Mouse (Mus musculus) left cerebral cortex, adult 8-10 months (tissue): Measurements from ENCODE around the gene Lhfpl2. TPM values are rescaled to one million over a fixed set of nuclear protein-coding genes. Genes with fewer than 3 reads are reported as not detected.

ENCODE experiments used
- DNase-seq, 2 experiments: peaks; one replicate each; pipeline ENCODE4 v3.0.0; 2022; ENCODE audit warnings: low spot score in 2 of 2
- total RNA-seq, 4 experiments: library from RNA; stranded (reverse); gene quantifications; 2 replicates each; pipeline ENCODE4 v1.2.4; 2022

Lhfpl2 gene
- total RNA-seq, 4 experiments from 2014 or later = 13.8 to 16.9 (median 14.8) TPM

GRCm38 (mm10) chr13:94066626-94067275 lies 9.2 kb downstream of the Lhfpl2 start:
- DNase-seq = no peak

- DNase-seq = no peak
Observed at GRCm38 (mm10) chr13:94068308-94068707, 10.7 kb downstream of the Lhfpl2 start.

GRCm38 (mm10) chr13:94069421-94070307 lies 12.1 kb downstream of the Lhfpl2 start:
- no peak for DNase-seq

GRCm38 (mm10) chr13:94070308-94070619 lies 12.7 kb downstream of the Lhfpl2 start:
- no peak for DNase-seq

- no peak for DNase-seq
Observed at GRCm38 (mm10) chr13:94070927-94071326, 13.3 kb downstream of the Lhfpl2 start.

GRCm38 (mm10) chr13:94073046-94073715 lies 15.6 kb downstream of the Lhfpl2 start:
- no peak for DNase-seq

- DNase-seq = no peak
Observed at GRCm38 (mm10) chr13:94073716-94074115, 16.1 kb downstream of the Lhfpl2 start.

- DNase-seq = no peak
Observed at GRCm38 (mm10) chr13:94075181-94075580, 17.6 kb downstream of the Lhfpl2 start.

- DNase-seq = no peak
Observed at GRCm38 (mm10) chr13:94077136-94078018, 19.8 kb downstream of the Lhfpl2 start.

GRCm38 (mm10) chr13:94083196-94083595 lies 25.6 kb downstream of the Lhfpl2 start:
- DNase-seq = no peak

- DNase-seq = no peak
Observed at GRCm38 (mm10) chr13:94084220-94085126, 26.9 kb downstream of the Lhfpl2 start.

GRCm38 (mm10) chr13:94086090-94086808 lies 28.7 kb downstream of the Lhfpl2 start:
- DNase-seq = no peak

- no peak for DNase-seq
Observed at GRCm38 (mm10) chr13:94087061-94087460, 29.5 kb downstream of the Lhfpl2 start.

- DNase-seq = no peak
Observed at GRCm38 (mm10) chr13:94088788-94089187, 31.2 kb downstream of the Lhfpl2 start.

- no peak for DNase-seq
Observed at GRCm38 (mm10) chr13:94089286-94089685, 31.7 kb downstream of the Lhfpl2 start.

- no peak for DNase-seq
Observed at GRCm38 (mm10) chr13:94091366-94091765, 33.8 kb downstream of the Lhfpl2 start.

- DNase-seq = no peak
Observed at GRCm38 (mm10) chr13:94094176-94094575, 36.6 kb downstream of the Lhfpl2 start.

GRCm38 (mm10) chr13:94094625-94095024 lies 37.0 kb downstream of the Lhfpl2 start:
- no peak for DNase-seq

- DNase-seq = no peak
Observed at GRCm38 (mm10) chr13:94095202-94095601, 37.6 kb downstream of the Lhfpl2 start.

- DNase-seq = no peak
Observed at GRCm38 (mm10) chr13:94097667-94098066, 40.1 kb downstream of the Lhfpl2 start.
